Mouse (Mus musculus) embryonic facial prominence, embryonic 11.5 days (tissue): Measurements from ENCODE around the gene Ctse. TPM values are rescaled to one million over a fixed set of nuclear protein-coding genes. Genes with fewer than 3 reads are reported as not detected.

Source experiments
- ATAC-seq: fragments of 200-750 bp; cut with Nextera tagmentation; replicated peaks from 2 replicates; pipeline ENCODE4 v1.8.0; 2017; ENCODE audit warnings: low read depth; ENCODE audit not compliant: insufficient number of reproducible peaks, low FRiP score, low TSS enrichment
- DNase-seq: peaks from one replicate; pipeline ENCODE4 v3.0.0-alpha.2; 2015; ENCODE audit warnings: low spot score
- H3K27ac ChIP-seq: fragments of 300-500 bp; sonication (generic); replicated peaks from 2 replicates; pipeline ENCODE4 v1.5.1; 2014; ENCODE audit warnings: mild to moderate bottlenecking, low read depth, low read length, control low read depth
- H3K27me3 ChIP-seq: fragments of 300-500 bp; sonication (generic); 2 replicates; pipeline ENCODE4 v1.6.1; 2014; ENCODE audit warnings: mild to moderate bottlenecking, low read length, moderate library complexity, mixed read lengths; ENCODE audit not compliant: control insufficient read depth, insufficient read depth
- H3K36me3 ChIP-seq: fragments of 300-500 bp; sonication (generic); replicated peaks from 2 replicates; pipeline ENCODE4 v1.6.1; 2014; ENCODE audit warnings: low read depth, mild to moderate bottlenecking, low read length, moderate library complexity, mixed read lengths; ENCODE audit not compliant: control insufficient read depth, insufficient read depth
- H3K4me1 ChIP-seq: fragments of 300-500 bp; sonication (generic); 2 replicates; pipeline ENCODE4 v1.6.1; 2014; ENCODE audit warnings: low read length, mixed read lengths; ENCODE audit not compliant: control insufficient read depth, insufficient read depth
- H3K4me2 ChIP-seq: fragments of 300-500 bp; sonication (generic); 2 replicates; pipeline ENCODE4 v1.6.1; 2014; ENCODE audit warnings: low read depth, mild to moderate bottlenecking, control low read depth, low read length, moderate library complexity
- H3K4me3 ChIP-seq: fragments of 300-500 bp; sonication (generic); 2 replicates; pipeline ENCODE4 v1.5.1; 2014; ENCODE audit warnings: low read depth, low read length, control low read depth
- H3K9ac ChIP-seq: fragments of 300-500 bp; sonication (generic); replicated peaks from 2 replicates; pipeline ENCODE4 v1.6.1; 2014; ENCODE audit warnings: mild to moderate bottlenecking, control low read depth, low read length
- H3K9me3 ChIP-seq: fragments of 300-500 bp; sonication (generic); replicated peaks from 2 replicates; pipeline ENCODE4 v1.6.1; 2016; ENCODE audit warnings: mild to moderate bottlenecking, low read length, inconsistent platforms, mixed read lengths; ENCODE audit not compliant: control insufficient read depth
- WGBS: fragments of 180-500 bp; shearing (Covaris S2); extraction: QIAGEN DNeasy Blood & Tissue Kit; methylation state at CpG from one replicate; pipeline ENCODE4 v1.1.7; 2014; 5-methylcytosine and 5-hydroxymethylcytosine counted together
- polyA plus RNA-seq: library from polyadenylated mRNA; unstranded; fragments of >200 nt; fragmentation: Nextera tagmentation; extraction: Ambion mirVana; gene quantifications from 2 replicates; pipeline ENCODE4 v1.2.1, GENCODE M21; 2014

The Ctse gene
- 0.36 TPM in 1 of 2 replicates, not detected in the other for polyA plus RNA-seq

GRCm38 (mm10) chr1:131637791-131638540, at the start of gene Ctse:
TSS of gene Ctse (plus strand) at chr1:131638306.
- no peak within 1 kb of the TSS for H3K4me2 ChIP-seq
- ATAC-seq (no peak), DNase-seq (no peak)
- H3K9me3 ChIP-seq, result no peaks in the 10 kb centered on the region
- 76% methylated on average over 9 of the region's 9 CpGs for WGBS
- H3K9ac ChIP-seq, result no peak within 1 kb of the TSS
- H3K27me3 ChIP-seq, result no peaks in the 10 kb centered on the region
- H3K4me3 ChIP-seq, result no peak within 1 kb of the TSS
- no peaks in the 10 kb centered on the region for H3K36me3 ChIP-seq
- no peaks in the 10 kb centered on the region for H3K4me1 ChIP-seq
- H3K27ac ChIP-seq, result no peak within 1 kb of the TSS

- H3K4me2 ChIP-seq, result no peak within 1 kb of the TSS
- H3K27ac ChIP-seq, result no peak within 1 kb of the TSS
- WGBS, result 43% methylated on average over 12 of the region's 12 CpGs
- H3K4me3 ChIP-seq, result no peak within 1 kb of the TSS
- ATAC-seq, result no peak
- H3K4me1 ChIP-seq, result no peaks in the 10 kb centered on the region
- H3K9me3 ChIP-seq, result no peaks in the 10 kb centered on the region
- DNase-seq, result no peak
- no peaks in the 10 kb centered on the region for H3K36me3 ChIP-seq
- no peaks in the 10 kb centered on the region; the same call in 1 of the 2 replicates for H3K27me3 ChIP-seq
- H3K9ac ChIP-seq, result no peak within 1 kb of the TSS
These were observed 39.2 kb upstream of the Ctse start, which contains the start of gene Avpr1b for GRCm38 (mm10) chr1:131598905-131599304. TSS of gene Avpr1b (plus strand) at chr1:131599239.

GRCm38 (mm10) chr1:131600314-131600713, 37.8 kb upstream of the Ctse start:
- no peak overlapping the region for H3K9ac ChIP-seq
- H3K36me3 ChIP-seq, result no peaks in the 10 kb centered on the region
- no peaks in the 10 kb centered on the region for H3K4me1 ChIP-seq
- no peaks in the 10 kb centered on the region for H3K9me3 ChIP-seq
- WGBS, result 27% methylated on average over 11 of the region's 11 CpGs
- no peak overlapping the region for H3K27ac ChIP-seq
- H3K4me3 ChIP-seq, result no peak overlapping the region
- no peak for DNase-seq
- no peak overlapping the region for H3K4me2 ChIP-seq
- H3K27me3 ChIP-seq, result no peaks in the 10 kb centered on the region; the same call in 1 of the 2 replicates
- ATAC-seq, result no peak

- Histone ChIP-seq H3K36me3 (no peaks in the 10 kb centered on the region), H3K4me3 (no peak overlapping the region), H3K4me1 (no peaks in the 10 kb centered on the region), H3K27me3 (no peaks in the 10 kb centered on the region), H3K9me3 (no peaks in the 10 kb centered on the region), H3K27ac (no peak overlapping the region), H3K4me2 (no peak overlapping the region), H3K9ac (no peak overlapping the region)
- ATAC-seq, result no peak
- 84% methylated on average over 2 of the region's 2 CpGs for WGBS
- DNase-seq, result no peak
These were observed 31.4 kb upstream of the Ctse start for GRCm38 (mm10) chr1:131606719-131607118.

GRCm38 (mm10) chr1:131612556-131613155, 25.4 kb upstream of the Ctse start:
- H3K9ac ChIP-seq, result no peak overlapping the region
- no peaks in the 10 kb centered on the region for H3K36me3 ChIP-seq
- H3K27me3 ChIP-seq, result no peaks in the 10 kb centered on the region
- H3K27ac ChIP-seq, result no peak overlapping the region
- H3K4me3 ChIP-seq, result no peak overlapping the region
- no peaks in the 10 kb centered on the region for H3K9me3 ChIP-seq
- DNase-seq, result peak; percentile 8
- no peak for ATAC-seq
- no peak overlapping the region for H3K4me2 ChIP-seq
- no peaks in the 10 kb centered on the region for H3K4me1 ChIP-seq
- WGBS, result 45% methylated on average over 4 of the region's 4 CpGs

- peak; percentile 83 for ATAC-seq
- Histone ChIP-seq H3K4me1 (no peaks in the 10 kb centered on the region), H3K4me2 (no peak overlapping the region), H3K27ac (no peak overlapping the region), H3K4me3 (no peak overlapping the region), H3K9ac (no peak overlapping the region), H3K36me3 (no peaks in the 10 kb centered on the region), H3K9me3 (no peaks in the 10 kb centered on the region), H3K27me3 (no peaks in the 10 kb centered on the region)
- 73% methylated on average over 16 of the region's 16 CpGs for WGBS
- peak; percentile 76 for DNase-seq
These were observed 24.6 kb upstream of the Ctse start for GRCm38 (mm10) chr1:131613361-131614133.

GRCm38 (mm10) chr1:131614641-131615040, 23.5 kb upstream of the Ctse start:
- H3K27me3 ChIP-seq, result no peaks in the 10 kb centered on the region
- H3K9me3 ChIP-seq, result no peaks in the 10 kb centered on the region
- no peaks in the 10 kb centered on the region for H3K36me3 ChIP-seq
- H3K9ac ChIP-seq, result no peak overlapping the region
- DNase-seq (no peak), ATAC-seq (no peak)
- no peak overlapping the region for H3K4me3 ChIP-seq
- no peak overlapping the region for H3K4me2 ChIP-seq
- WGBS, result 85% methylated on average over 6 of the region's 6 CpGs
- no peak overlapping the region for H3K27ac ChIP-seq
- no peaks in the 10 kb centered on the region for H3K4me1 ChIP-seq
